Mouse (Mus musculus): ENCODE data around the gene Cstf1.

- TF ChIP-seq CTCF (IDR thresholded peaks at IDR 0.05) (no peak), EP300 (IDR thresholded peaks at IDR 0.05) (no peak)
These were observed 17.3 kb upstream of the Cstf1 start for GRCm38 (mm10) chr2:172353218-172353617.
